Mouse (Mus musculus): ENCODE results near the gene S1pr1.

S1pr1 gene

GRCm38 (mm10) chr3:115711924-115712807 is 2.7 kb downstream of the S1pr1 start:
- DNase-seq, result no peak

- peak; percentile 53 for DNase-seq
Measured at GRCm38 (mm10) chr3:115711393-115711792, 3.5 kb downstream of the S1pr1 start.

DNA sequence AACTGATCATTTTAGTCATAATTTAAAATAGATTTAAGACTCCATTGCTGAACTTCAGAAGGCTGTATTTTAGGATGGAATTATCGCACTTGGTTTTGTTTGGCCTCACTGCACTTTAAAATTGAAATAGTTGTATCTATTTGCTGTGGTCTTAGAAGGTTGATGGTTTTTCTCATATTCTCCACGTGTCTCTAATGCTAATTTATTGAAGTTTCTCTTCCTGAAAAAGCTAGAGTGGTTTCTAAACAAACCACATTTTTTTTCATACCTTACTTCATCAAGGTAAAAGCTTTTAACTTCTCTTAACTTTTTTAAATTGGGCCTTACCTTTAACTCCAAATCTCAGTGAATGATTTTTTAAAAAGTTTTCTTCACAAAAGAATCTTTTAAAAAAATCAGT is 4.8 kb downstream of the S1pr1 start:
- DNase-seq, result no peak

DNA sequence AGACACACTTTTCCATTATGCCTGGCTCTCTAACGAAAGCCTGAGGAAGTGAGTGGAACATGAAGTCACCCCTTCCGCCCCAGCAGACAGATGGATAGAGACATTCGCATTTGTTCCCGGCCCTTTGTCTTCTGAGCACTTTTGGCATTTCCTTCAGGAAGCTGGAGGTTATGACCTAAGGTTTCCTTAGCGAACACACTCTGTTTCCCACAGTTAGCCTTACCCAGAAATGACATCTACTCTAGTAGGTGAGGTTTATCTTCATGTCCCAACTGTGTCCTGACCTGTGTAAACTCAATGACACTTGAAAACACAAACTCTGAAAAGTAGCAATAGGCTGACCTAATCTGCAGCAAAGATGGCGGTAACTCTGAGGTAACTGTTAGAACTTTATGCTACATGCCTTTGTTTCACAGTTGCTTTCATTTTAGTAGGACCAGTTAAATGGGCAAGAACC is 5.7 kb downstream of the S1pr1 start:
- peak; percentile 55 for DNase-seq

DNA sequence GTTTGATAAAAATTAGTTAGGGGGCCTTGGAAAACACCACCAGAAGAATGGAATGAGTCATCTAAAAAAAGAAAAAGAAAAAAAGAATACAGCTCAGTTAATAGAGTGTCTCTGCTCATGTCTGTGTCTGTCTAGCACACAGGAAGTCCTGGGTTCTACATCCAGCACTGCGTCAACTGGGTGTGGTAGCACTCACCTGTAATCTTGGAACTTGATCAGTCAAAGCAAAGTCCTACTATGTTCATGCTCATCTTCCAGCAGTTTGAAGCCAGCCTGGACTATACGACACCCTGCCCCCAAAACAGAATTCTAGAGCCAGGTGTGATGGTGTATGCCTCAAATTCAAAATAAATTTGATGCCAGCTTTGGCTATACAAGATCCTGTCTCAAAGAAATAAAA is 8.1 kb downstream of the S1pr1 start:
- no peak for DNase-seq

- no peak for DNase-seq
Measured at GRCm38 (mm10) chr3:115704254-115704908, 10.5 kb downstream of the S1pr1 start.

- DNase-seq, result no peak
Measured at GRCm38 (mm10) chr3:115703720-115704119, 11.2 kb downstream of the S1pr1 start.

DNA sequence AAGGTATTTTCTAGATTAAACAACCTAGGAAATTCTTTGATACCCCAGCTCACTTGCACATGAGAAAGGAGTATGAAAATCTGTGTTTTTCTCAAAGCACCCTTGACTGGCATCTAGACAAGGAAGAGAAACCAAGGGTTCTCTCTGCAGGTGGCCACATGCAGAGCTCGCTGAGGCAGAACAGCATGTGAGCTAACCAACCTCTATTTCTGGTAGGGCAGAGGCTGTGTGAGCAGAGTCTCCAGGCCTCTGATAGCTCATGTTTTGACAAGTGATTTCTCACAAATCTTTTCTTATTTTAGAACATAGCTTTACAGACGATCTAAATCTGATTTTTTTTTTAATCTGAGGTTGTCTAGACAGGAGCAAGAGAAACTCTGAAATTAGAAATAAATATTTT is 12.8 kb downstream of the S1pr1 start:
- DNase-seq, result no peak

DNA sequence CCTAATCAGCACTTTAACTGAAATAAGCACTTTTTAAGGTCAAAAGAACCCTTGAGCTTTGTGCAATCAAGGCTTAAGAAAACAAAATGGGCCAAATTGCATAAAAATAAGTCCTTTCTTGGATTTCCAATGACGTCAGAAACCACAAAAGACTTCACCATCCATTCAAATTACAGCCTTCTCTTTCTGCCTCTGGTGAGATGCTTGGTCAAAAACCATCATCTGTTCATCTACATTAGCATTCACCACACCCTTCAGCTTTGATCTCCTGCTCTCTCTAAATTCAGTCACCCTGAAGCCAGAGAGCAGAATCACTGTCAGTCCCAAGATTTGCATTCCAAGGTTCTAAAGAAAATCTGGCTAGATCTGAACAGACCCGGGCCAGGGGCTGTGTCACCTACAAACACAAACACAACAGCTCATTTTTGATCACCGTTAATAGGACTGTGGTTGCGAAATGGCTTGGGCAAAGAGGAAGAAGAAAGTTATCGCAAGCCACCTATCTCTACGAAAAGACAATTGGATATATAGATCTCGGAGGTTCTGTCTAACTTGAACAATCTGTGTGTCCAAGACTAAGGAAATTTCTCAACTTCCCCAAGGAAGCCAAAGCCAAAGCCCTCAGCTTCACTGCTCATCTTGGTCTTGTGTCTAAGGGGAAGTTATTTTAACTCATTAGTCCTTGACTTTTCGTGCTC is 19.5 kb downstream of the S1pr1 start:
- DNase-seq, result no peak

DNA sequence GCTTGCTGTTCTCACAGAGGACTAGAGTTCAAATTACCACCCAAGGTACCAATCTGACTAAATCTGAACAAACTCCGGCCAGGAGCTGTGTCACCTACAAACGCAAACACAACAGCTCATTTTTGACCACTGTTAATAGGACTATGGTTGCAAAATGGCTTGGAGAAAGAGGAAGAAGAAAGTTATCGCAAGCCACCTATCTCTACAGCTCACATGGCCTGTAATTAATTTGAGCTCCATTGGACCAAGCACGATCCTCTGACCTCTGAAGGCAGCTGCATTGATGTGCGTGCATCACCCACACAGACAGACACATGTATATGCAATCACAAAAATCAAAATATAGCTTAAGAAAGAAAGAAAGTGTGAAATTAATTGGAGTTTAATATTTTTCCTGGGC is 20.7 kb downstream of the S1pr1 start:
- DNase-seq, result no peak

GRCm38 (mm10) chr3:115693390-115693789 is 21.5 kb downstream of the S1pr1 start:
- no peak for DNase-seq

- no peak for DNase-seq
Measured at GRCm38 (mm10) chr3:115692857-115693256, 22.0 kb downstream of the S1pr1 start.

- no peak for DNase-seq
Measured at GRCm38 (mm10) chr3:115692384-115692783, 22.5 kb downstream of the S1pr1 start.

GRCm38 (mm10) chr3:115689920-115690319 is 25.0 kb downstream of the S1pr1 start:
- no peak for DNase-seq

GRCm38 (mm10) chr3:115689352-115689751 is 25.5 kb downstream of the S1pr1 start:
- peak; percentile 25 for DNase-seq

- DNase-seq, result no peak
Measured at GRCm38 (mm10) chr3:115687821-115688220, 27.1 kb downstream of the S1pr1 start.

GRCm38 (mm10) chr3:115682328-115683088 is 32.4 kb downstream of the S1pr1 start:
- peak; percentile 48 for DNase-seq

DNA sequence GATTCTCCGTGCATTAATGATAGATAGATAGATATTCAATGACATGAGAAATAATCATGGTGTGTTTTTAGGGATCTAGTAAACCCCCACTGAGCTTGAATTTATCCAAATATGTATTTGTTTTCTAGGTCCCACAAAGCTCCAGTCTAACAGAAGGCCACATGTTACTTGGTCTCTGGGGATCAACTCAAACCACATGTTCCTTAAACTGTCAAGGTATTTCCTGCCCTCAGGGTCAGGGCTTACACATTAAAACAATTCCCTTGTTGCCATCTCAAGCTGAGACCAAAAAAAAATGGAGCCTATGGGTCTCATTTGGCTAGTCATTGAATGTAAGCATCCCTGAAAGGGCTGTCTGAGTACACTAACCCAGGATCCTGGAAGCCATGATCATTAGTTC is 33.7 kb downstream of the S1pr1 start:
- no peak for DNase-seq

GRCm38 (mm10) chr3:115679022-115679421 is 35.9 kb downstream of the S1pr1 start:
- no peak for DNase-seq

DNA sequence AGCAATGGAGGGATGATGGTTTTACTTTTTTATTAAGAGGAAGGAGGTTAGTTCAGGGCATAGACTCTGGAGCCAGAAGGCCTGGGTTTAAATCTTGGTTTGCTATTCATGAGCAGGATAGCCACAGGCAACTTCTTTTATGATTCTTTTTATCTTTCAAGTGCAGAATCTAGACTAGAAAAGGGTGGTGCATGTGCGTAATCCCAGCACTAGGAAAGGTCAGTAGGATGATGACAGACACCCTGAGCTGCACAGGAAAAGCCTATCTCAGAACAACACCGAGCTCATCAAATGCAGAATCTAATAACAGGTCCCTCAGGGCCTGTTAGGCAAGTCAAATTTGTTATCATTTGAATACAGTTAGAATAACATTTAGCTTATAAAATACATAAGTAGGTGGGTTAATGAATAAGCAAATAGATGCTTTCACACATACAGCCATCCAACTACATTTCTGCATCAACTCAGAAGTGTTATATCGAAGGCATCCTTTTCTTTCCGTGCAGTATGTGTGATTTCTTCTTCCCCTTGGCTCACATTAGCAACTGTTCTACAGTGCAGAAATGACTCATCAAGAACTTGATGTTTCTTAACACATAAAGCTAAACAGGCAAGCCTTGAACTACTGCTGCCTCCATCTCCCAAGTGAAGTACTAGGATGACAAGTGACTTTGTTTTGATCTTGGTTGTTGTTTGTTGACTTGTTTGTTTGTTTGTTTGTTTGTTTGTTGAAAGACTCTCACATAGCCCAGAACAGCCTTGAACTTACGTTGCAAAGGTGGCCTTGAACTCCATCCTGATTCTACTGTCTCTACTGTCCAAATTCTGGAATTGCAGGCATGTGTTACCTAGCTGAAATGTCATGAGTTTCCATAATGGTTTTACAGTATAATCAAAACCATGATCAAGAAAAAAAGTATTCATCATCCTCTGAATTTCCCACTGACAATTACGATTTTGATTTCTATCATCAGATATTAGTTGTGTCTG is 39.0 kb downstream of the S1pr1 start:
- DNase-seq, result no peak

GRCm38 (mm10) chr3:115674665-115675064 is 40.2 kb downstream of the S1pr1 start:
- DNase-seq, result no peak

All from kidney, postnatal 10 days (tissue).